Mouse (Mus musculus) lung, embryonic 16.5 days (tissue): Measurements from ENCODE around the gene Pih1d2. TPM values are rescaled to one million over a fixed set of nuclear protein-coding genes. Genes with fewer than 3 reads are reported as not detected.

Experiments
- polyA plus RNA-seq: library from polyadenylated mRNA; unstranded; fragments of >200 nt; fragmentation: Nextera tagmentation; extraction: Ambion mirVana; gene quantifications from 2 replicates; pipeline ENCODE4 v1.2.1, GENCODE M21; 2015

Gene Pih1d2
- polyA plus RNA-seq, 1 experiment from 2014 or later, result 8.7 TPM

Other genes starting within 250 kb of the Pih1d2 start
- 4.1 and 8.3 TPM in 2 replicates for gene Plet1, start 122.8 kb upstream of the Pih1d2 start, polyA plus RNA-seq
- gene Pts, start 88.6 kb upstream of the Pih1d2 start, polyA plus RNA-seq, result 74.6 and 74.7 TPM in 2 replicates
- gene Il18, start 62.5 kb upstream of the Pih1d2 start, polyA plus RNA-seq, result 5.0 and 6.5 TPM in 2 replicates
- 0.09 and 0.35 TPM in 2 replicates for gene Bco2, start 62.1 kb upstream of the Pih1d2 start, polyA plus RNA-seq
- gene Tex12, start 56.0 kb upstream of the Pih1d2 start, polyA plus RNA-seq, result not detected in 2 replicates
- gene Sdhd, start 13.5 kb upstream of the Pih1d2 start, polyA plus RNA-seq, result 298 and 304 TPM in 2 replicates
- 193 and 194 TPM in 2 replicates for gene Timm8b, start 13.4 kb upstream of the Pih1d2 start, polyA plus RNA-seq
- gene Nkapd1, start 143 bp downstream of the Pih1d2 start, polyA plus RNA-seq, result 21.0 and 22.0 TPM in 2 replicates
- 40.5 and 43.6 TPM in 2 replicates for gene Dlat, start 42.5 kb downstream of the Pih1d2 start, polyA plus RNA-seq
- gene Dixdc1, start 122.2 kb downstream of the Pih1d2 start, polyA plus RNA-seq, result 6.9 and 8.1 TPM in 2 replicates
- 14.9 and 18.5 TPM in 2 replicates for gene 2310030G06Rik, start 129.2 kb downstream of the Pih1d2 start, polyA plus RNA-seq
- gene Cryab, start 134.0 kb downstream of the Pih1d2 start, polyA plus RNA-seq, result 173 and 174 TPM in 2 replicates
- 21.1 and 26.2 TPM in 2 replicates for gene Hspb2, start 135.0 kb downstream of the Pih1d2 start, polyA plus RNA-seq
- gene Fdxacb1, start 150.9 kb downstream of the Pih1d2 start, polyA plus RNA-seq, result 13.8 and 15.0 TPM in 2 replicates
- 35.0 and 39.0 TPM in 2 replicates for gene Alg9, start 157.7 kb downstream of the Pih1d2 start, polyA plus RNA-seq
- 46.3 and 51.8 TPM in 2 replicates for gene 1110032A03Rik, start 158.2 kb downstream of the Pih1d2 start, polyA plus RNA-seq
- 58.9 and 60.3 TPM in 2 replicates for gene Ppp2r1b, start 228.0 kb downstream of the Pih1d2 start, polyA plus RNA-seq